In genomic region chr17:64363694-64364093, GRCm38 (mm10) we compare ENCODE assay signal across 10 mouse cellular contexts. TPM values are rescaled to one million over a fixed set of nuclear protein-coding genes. Genes with fewer than 3 reads are reported as not detected.
DNase-seq lines count a peak whose midpoint lies in the region; ATAC-seq and TF ChIP-seq lines count a peak whose summit lies in the region.
"Had no signal": no experiment of that assay in that cellular context is flagged by ENCODE, and none has a peak within 500 bp of the region (broad histone marks: within the 10 kb centered on the region; RNA-seq: fewer than 3 reads in every experiment).

No protein-coding gene starts in this region.

- no peaks in the 10 kb centered on the region for H3K36me3 ChIP-seq in lung, embryonic 15.5 days

- no peaks in the 10 kb centered on the region for H3K4me1 ChIP-seq in lung, adult 2 months (ENCODE audit: control insufficient read depth, insufficient read depth, low read length)
- 0 out of 2 replicates have a peak, but pooled peaks cover 10% of the 10 kb centered on the region for H3K4me1 ChIP-seq in lung, embryonic 15.5 days
- H3K4me1 ChIP-seq: megakaryocyte, embryonic 14.5 days had no signal

- no peak for TF ChIP-seq CTCF in lung, adult 2 months (IDR thresholded peaks at IDR 0.05; ENCODE audit: insufficient read depth, low read length)
- no peak for TF ChIP-seq CTCF in gastrocnemius, adult 2 months (IDR thresholded peaks at IDR 0.05)

- no peaks in the 10 kb centered on the region for H3K27me3 ChIP-seq in lung, embryonic 15.5 days

- peak; percentile 84; the same call in 1 of the 2 replicates for ATAC-seq in lung, embryonic 15.5 days (ENCODE audit: borderline replicate concordance, extremely low read depth, low FRiP score, low TSS enrichment)

- 58% methylated on average over 1 of the region's 1 CpGs for WGBS in lung, adult 2 months
- 49% methylated on average over 1 of the region's 1 CpGs for WGBS in lung, embryonic 15.5 days

- H3K9me3 ChIP-seq in lung, embryonic 15.5 days = no peaks in the 10 kb centered on the region
- H3K9me3 ChIP-seq: megakaryocyte, embryonic 14.5 days had no signal

- peak; percentile 33 to 41 for DNase-seq in lung, adult 18-20 months
- DNase-seq in lung, adult 2 months = no peak
- DNase-seq in adrenal gland, postnatal 36 days = peak; percentile 66 to 68
- peak; percentile 64 for DNase-seq in gastrocnemius, adult 2 months
- no peak for DNase-seq in embryo, embryonic 11 days
- no peak for DNase-seq in neural tube, embryonic 10.5 days (ENCODE audit: extremely low spot score, low spot score)
- no peak for DNase-seq in spleen, postnatal 36 days (ENCODE audit: low spot score in 2 of 2)

- no peak overlapping the region for H3K4me3 ChIP-seq in lung, adult 2 months (replicated peaks; ENCODE audit: extremely low read depth, low read depth, low read length)
- H3K4me3 ChIP-seq in gastrocnemius, adult 2 months = no peak overlapping the region
- no peak overlapping the region for H3K4me3 ChIP-seq in lung, embryonic 15.5 days
- H3K4me3 ChIP-seq: megakaryocyte, embryonic 14.5 days had no signal

- H3K27ac ChIP-seq in gastrocnemius, adult 2 months = no peak overlapping the region
- no peak overlapping the region for H3K27ac ChIP-seq in lung, embryonic 15.5 days
- H3K27ac ChIP-seq: kidney, postnatal 0 days had no signal

- no peak overlapping the region for H3K4me2 ChIP-seq in lung, embryonic 15.5 days

- intact Hi-C loops in gastrocnemius, adult 2 months (cut with DNase I) = no loop called here

- H3K9ac ChIP-seq in lung, embryonic 15.5 days = no peak overlapping the region

- TF ChIP-seq POLR2A in lung, adult 2 months (IDR thresholded peaks at IDR 0.05; ENCODE audit: borderline replicate concordance, extremely low read depth, low read depth, low read length) = no peak

RNA-seq across cellular contexts. Expression of gene Pja2, which starts 32.0 kb away (rescaled TPM):
- 15.5 and 24.0 TPM in 2 replicates for polyA plus RNA-seq in lung, adult 2 months (2012; rRNA removed)
- total RNA-seq in adrenal gland, postnatal 36 days (2021) = 10 to 100 TPM; 73.0 to 82.3 TPM
- total RNA-seq in gastrocnemius, adult 2 months (2021) = 100 to 1,000 TPM in 1 of 2 experiments, 10 to 100 TPM in 1; 95.4 to 108 TPM
- polyA plus RNA-seq in lung, embryonic 15.5 days (2015; fragmentation: Nextera tagmentation; extraction: Ambion mirVana) = 64.8 and 65.2 TPM in 2 replicates

Comparison
In these comparisons a context has a peak if more than half of its experiments do, and no peak if none do; other contexts are left out.
1. DNase-seq: peak in lung, adult 18-20 months (2 of 2), adrenal gland, postnatal 36 days (2 of 2) and gastrocnemius, adult 2 months (single experiment); none in lung, adult 2 months (single experiment), embryo, embryonic 11 days (single experiment), neural tube, embryonic 10.5 days (single experiment) and spleen, postnatal 36 days (0 of 2).